Mouse (Mus musculus) heart, embryonic 16.5 days (tissue): ENCODE data around the gene Azin2. TPM values are rescaled to one million over a fixed set of nuclear protein-coding genes. Genes with fewer than 3 reads are reported as not detected.

Source experiments
- ATAC-seq: fragments of 200-750 bp; cut with Nextera tagmentation; replicated peaks from 2 replicates; pipeline ENCODE4 v1.8.0; 2017; ENCODE audit warnings: moderate number of reproducible peaks; ENCODE audit not compliant: insufficient read depth, low FRiP score; ENCODE audit errors: extremely low read depth
- H3K27ac ChIP-seq: fragments of 300-500 bp; sonication (generic); 2 replicates; pipeline ENCODE4 v1.5.1; 2014; ENCODE audit warnings: mild to moderate bottlenecking, low read length, control low read depth, moderate library complexity
- H3K27me3 ChIP-seq: fragments of 300-500 bp; sonication (generic); 2 replicates; pipeline ENCODE4 v1.6.1; 2014; ENCODE audit warnings: low read length, mixed read lengths; ENCODE audit not compliant: control insufficient read depth, insufficient read depth
- H3K36me3 ChIP-seq: fragments of 300-500 bp; sonication (generic); 2 replicates; pipeline ENCODE4 v1.6.1; 2014; ENCODE audit not compliant: control insufficient read depth, insufficient read depth
- H3K4me1 ChIP-seq: fragments of 300-500 bp; sonication (generic); 2 replicates; pipeline ENCODE4 v1.6.1; 2014; ENCODE audit warnings: low read length, mixed read lengths; ENCODE audit not compliant: control insufficient read depth, insufficient read depth
- H3K4me2 ChIP-seq: fragments of 300-500 bp; sonication (generic); 2 replicates; pipeline ENCODE4 v1.6.1; 2014; ENCODE audit warnings: low read depth, mild to moderate bottlenecking, control low read depth, low read length
- H3K4me3 ChIP-seq: fragments of 300-500 bp; sonication (generic); 2 replicates; pipeline ENCODE4 v1.5.1; 2014; ENCODE audit warnings: mild to moderate bottlenecking, control low read depth, low read length
- H3K9ac ChIP-seq: fragments of 300-500 bp; sonication (generic); 2 replicates; pipeline ENCODE4 v1.6.1; 2014; ENCODE audit warnings: low read length, control low read depth
- H3K9me3 ChIP-seq: fragments of 300-500 bp; sonication (generic); replicated peaks from 2 replicates; pipeline ENCODE4 v1.6.1; 2016; ENCODE audit warnings: low read length; ENCODE audit not compliant: control insufficient read depth
- WGBS: fragments of 180-500 bp; shearing (Covaris S2); extraction: QIAGEN DNeasy Blood & Tissue Kit; methylation state at CpG from one replicate; pipeline ENCODE4 v1.1.7; 2014; 5-methylcytosine and 5-hydroxymethylcytosine counted together
- polyA plus RNA-seq: library from polyadenylated mRNA; unstranded; fragments of >200 nt; fragmentation: Nextera tagmentation; extraction: Ambion mirVana; gene quantifications from 2 replicates; pipeline ENCODE4 v1.2.1, GENCODE M21; 2015

Azin2 gene
- polyA plus RNA-seq, 1 experiment from 2014 or later: 7.6 TPM

DNA sequence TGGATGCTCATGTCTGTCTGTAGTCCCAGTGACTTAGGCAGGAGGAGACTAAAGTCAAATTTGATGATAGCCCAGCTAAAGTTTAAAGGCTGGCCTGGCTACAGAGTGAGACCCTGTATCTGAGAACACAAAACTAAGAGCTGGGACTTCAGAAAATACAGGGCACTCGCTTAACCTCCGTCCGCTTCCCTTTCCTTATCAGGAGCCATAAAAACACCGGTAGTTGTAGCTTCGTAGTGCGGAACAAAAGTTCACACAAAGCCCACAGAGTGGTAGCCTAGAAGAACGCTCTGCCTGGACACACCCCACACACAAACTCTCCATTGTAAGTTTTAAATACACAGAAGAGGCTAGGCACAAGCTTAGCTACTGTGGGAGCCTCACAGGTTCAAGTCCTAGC lies 33.0 kb upstream of the Azin2 start:
- Histone ChIP-seq H3K9ac (no peak overlapping the region), H3K27ac (no peak overlapping the region), H3K4me2 (no peak overlapping the region), H3K27me3 (no peaks in the 10 kb centered on the region), H3K9me3 (no peaks in the 10 kb centered on the region), H3K4me3 (no peak overlapping the region), H3K36me3 (peaks cover 11% of the 10 kb centered on the region), H3K4me1 (peaks cover 28% of the 10 kb centered on the region)
- ATAC-seq: no peak
- 62% methylated on average over 7 of the region's 7 CpGs for WGBS

DNA sequence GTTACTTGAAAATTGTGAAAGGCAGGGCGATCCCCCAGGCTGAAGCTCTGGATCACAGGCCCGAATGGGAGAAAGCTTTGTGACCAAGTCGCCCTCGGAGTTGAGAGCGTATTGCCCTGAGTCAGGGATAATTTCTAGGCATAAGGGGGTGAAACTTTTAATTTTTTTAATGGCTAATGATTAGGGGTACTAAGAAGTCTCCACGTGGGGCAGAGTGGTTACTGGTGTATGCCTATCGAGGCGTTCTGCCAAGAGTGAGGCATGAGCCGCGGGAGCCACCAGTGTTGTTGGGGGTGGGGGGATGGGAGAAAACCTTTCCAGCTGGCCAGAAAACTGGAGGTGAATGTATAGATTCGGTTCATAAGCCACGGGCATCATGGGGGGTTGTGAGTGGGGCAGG lies 31.4 kb upstream of the Azin2 start:
- no peak for ATAC-seq
- Histone ChIP-seq H3K9ac (peak overlapping the region; percentile 79), H3K27me3 (no peaks in the 10 kb centered on the region), H3K36me3 (no peaks in the 10 kb centered on the region), H3K4me2 (peak overlapping the region; percentile 92), H3K4me3 (peak overlapping the region; percentile 75), H3K4me1 (peaks cover 32% of the 10 kb centered on the region), H3K27ac (peak overlapping the region; percentile 88), H3K9me3 (no peaks in the 10 kb centered on the region)
- 1% methylated on average over 12 of the region's 12 CpGs for WGBS

DNA sequence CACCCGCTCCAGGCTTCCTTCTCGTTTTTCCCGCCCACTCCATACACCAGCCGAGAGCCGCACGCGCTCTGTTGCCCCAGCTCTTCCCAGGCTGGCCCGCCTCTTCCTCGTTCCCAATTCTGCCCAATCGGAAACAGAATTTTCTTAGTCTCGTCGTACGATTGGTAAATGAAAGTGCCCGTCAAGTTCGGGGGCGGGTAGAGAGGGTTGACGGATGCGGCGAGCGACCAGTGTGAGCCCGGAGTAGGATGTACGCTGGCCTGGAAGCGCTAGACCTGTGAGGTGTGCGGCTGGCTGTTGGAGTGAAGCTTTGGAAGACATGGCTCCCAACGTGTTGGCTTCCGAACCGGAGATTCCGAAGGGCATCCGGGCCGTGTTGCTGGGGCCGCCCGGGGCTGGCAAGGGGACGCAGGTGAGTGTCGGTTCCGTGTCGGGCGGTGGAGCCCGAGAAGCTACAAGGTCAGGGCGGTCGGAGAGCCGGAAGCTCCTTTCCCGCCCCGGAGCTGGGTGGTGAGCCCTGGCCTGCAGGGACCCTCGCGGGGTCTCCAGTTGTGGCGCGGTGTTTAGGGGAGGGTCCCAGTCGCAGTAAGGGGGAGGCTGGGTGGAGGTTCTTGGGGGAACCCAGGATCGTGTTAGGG lies 30.9 kb upstream of the Azin2 start:
- H3K27ac ChIP-seq: peak overlapping the region; percentile 88
- H3K27me3 ChIP-seq: no peaks in the 10 kb centered on the region
- H3K9ac ChIP-seq: peak overlapping the region; percentile 79
- ATAC-seq: peak; percentile 100
- H3K36me3 ChIP-seq: no peaks in the 10 kb centered on the region
- peak overlapping the region; percentile 75 for H3K4me3 ChIP-seq
- under 1% methylated on average over 49 of the region's 49 CpGs for WGBS
- H3K4me1 ChIP-seq: peaks cover 32% of the 10 kb centered on the region
- H3K9me3 ChIP-seq: no peaks in the 10 kb centered on the region
- H3K4me2 ChIP-seq: peak overlapping the region; percentile 92

DNA sequence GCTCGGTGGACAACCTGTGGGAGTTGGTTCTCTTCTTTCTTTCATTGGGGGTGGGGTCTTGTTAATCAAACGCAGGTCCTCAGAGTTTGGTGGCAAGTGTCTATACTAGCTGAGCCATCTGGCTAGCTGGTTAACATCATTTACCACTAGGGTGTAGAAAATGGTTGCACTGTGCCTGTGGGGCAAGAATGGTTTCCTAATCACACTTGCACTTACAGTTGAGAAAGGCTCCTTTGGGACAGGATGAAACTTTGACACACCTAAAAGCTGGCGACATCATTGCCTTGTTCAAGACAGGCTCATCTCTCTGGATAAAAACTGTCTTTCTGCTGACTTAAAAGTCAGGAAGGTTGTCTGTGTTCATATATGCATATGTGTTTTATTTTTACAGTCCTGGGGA lies 29.9 kb upstream of the Azin2 start:
- ATAC-seq: no peak
- H3K4me2 ChIP-seq: no peak overlapping the region
- 95% methylated on average over 3 of the region's 3 CpGs for WGBS

DNA sequence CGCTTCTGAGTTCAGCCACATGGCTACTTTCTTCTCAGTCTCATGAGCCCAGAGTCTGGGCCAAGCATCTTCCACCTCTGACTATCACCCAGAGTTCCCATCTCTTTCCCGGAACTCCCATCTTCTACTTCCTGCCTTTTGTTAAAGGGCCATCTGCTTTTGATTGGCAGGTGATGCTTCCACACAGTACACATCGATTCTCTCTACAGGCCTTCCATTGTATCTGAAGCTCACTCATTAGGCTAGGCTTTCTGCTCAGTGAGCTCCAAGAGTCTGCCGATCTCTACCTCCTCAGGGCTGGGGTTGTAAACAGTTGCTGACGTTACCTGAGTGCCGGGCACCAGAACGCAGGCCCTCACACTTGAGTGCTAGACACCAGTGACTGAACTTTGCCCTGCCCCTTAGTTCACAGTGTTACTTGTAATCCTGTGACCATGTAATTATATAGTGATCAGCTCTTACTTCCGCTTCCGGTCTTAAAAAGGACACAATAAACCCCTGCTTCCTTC lies 29.3 kb upstream of the Azin2 start, which contains the start of gene Ak2:
Ak2 (plus strand) TSS at position 459 of the 509 bp plus-strand sequence.
- Histone ChIP-seq H3K4me3 (0 out of 2 replicates have a peak within 1 kb of the TSS, but pooled peaks have one; percentile 14), H3K36me3 (no peaks in the 10 kb centered on the region), H3K27ac (no peak within 1 kb of the TSS), H3K9me3 (no peaks in the 10 kb centered on the region), H3K9ac (no peak within 1 kb of the TSS), H3K4me1 (peaks cover 23% of the 10 kb centered on the region), H3K4me2 (peak within 1 kb of the TSS; percentile 45; the same call in 1 of the 2 replicates), H3K27me3 (no peaks in the 10 kb centered on the region)
- no peak for ATAC-seq
- WGBS: 93% methylated on average over 9 of the region's 9 CpGs

More for the DNA sequence above, 29.9 kb upstream of the Azin2 start:
- Histone ChIP-seq H3K27me3 (no peaks in the 10 kb centered on the region), H3K9me3 (no peaks in the 10 kb centered on the region), H3K4me3 (no peak overlapping the region), H3K4me1 (peaks cover 29% of the 10 kb centered on the region), H3K27ac (no peak overlapping the region), H3K36me3 (no peaks in the 10 kb centered on the region), H3K9ac (no peak overlapping the region)

DNA sequence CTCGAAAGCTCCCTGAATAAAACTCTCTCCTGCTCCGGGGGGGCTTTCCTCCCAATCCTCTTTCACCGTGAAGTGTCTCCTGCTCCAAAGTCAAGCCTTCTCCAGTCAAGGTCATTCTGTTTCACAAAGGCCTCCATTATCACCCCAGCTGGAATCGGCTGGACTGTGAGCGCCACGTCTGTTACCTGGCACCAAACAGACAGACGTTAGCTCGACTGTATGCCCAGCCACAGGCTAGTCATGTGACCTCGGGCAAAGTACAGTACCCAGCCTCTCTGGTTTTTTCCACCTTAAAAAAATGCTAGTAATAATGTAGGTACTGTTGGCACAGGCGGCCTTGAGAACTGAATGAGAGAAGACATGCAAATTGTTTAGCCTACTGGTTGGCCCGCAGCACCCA lies 27.4 kb upstream of the Azin2 start:
- H3K27me3 ChIP-seq: no peaks in the 10 kb centered on the region
- WGBS: 52% methylated on average over 11 of the region's 11 CpGs
- no peak overlapping the region for H3K4me3 ChIP-seq
- peak overlapping the region; percentile 15; the same call in 1 of the 2 replicates for H3K27ac ChIP-seq
- no peak overlapping the region for H3K4me2 ChIP-seq
- peaks cover 12% of the 10 kb centered on the region for H3K4me1 ChIP-seq
- ATAC-seq: no peak
- H3K36me3 ChIP-seq: no peaks in the 10 kb centered on the region
- H3K9ac ChIP-seq: no peak overlapping the region
- H3K9me3 ChIP-seq: no peaks in the 10 kb centered on the region

DNA sequence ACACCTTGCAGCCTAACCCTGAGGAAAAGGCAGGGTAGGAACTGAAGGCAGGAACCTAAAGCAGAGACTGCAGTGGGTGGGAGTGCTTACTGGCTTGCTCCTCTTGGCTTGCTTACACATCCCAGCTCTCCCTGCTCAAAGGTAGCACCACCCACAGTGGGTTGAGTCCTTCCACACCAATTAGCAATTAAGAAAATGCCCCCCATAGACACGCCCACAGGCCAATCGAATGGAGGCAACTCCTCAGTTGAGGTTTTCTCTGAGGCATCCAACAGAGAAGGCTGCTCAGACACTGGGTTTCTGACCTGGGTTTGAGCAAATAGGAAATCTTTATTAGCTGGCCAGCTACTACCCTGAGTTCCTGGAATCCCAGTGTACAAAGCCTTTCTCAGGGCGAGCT lies 26.7 kb upstream of the Azin2 start:
- Histone ChIP-seq H3K27ac (no peak overlapping the region), H3K27me3 (no peaks in the 10 kb centered on the region), H3K9ac (no peak overlapping the region), H3K36me3 (no peaks in the 10 kb centered on the region), H3K9me3 (no peaks in the 10 kb centered on the region), H3K4me1 (peaks cover 4% of the 10 kb centered on the region), H3K4me3 (no peak overlapping the region), H3K4me2 (no peak overlapping the region)
- WGBS: 83% methylated on average over 3 of the region's 3 CpGs
- no peak for ATAC-seq

DNA sequence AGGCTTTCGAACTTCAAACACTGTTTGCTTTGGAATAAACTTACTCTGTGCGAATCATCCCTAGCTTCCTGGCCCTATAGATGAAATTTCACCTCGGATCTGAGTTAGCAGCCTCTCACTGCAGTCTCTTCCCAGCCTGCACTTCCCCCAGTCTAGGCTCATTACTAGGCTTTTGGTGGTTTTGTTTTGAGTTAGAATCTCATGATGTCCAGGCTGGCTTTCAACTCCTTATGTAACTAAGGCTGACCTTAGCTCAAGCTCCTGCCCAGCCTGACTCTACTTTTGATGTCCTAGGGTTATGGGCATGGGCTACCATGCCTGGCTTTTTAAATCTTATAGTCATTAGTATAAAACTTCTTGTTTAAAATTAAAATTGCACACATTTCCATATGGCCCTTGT lies 22.4 kb upstream of the Azin2 start:
- no peak overlapping the region for H3K4me3 ChIP-seq
- H3K4me1 ChIP-seq: peaks cover 3% of the 10 kb centered on the region; the same call in 1 of the 2 replicates
- WGBS: 56% methylated on average over 3 of the region's 3 CpGs

DNA sequence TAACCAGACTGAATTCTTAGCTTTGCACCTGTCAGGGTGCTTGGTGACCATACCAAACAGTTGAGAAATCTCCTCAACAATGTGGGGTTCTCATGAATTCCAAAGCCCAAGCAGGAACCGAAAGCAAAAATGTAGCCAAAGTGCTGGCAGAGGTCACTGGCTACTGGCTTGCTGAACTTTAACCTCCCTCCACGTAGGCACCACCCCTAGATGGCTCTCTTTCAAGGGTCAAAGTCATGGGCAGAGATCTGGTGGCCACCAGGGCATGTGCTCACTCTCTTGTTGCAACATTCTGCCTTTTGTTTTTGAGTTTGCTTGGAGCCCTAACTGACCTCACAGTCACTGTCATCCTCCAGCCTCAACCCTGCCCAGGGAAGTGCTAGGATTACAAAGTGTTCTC lies 21.4 kb upstream of the Azin2 start:
- no peak overlapping the region for H3K4me2 ChIP-seq
- no peak for ATAC-seq
- H3K9me3 ChIP-seq: no peaks in the 10 kb centered on the region; the same call in 1 of the 2 replicates
- no peak overlapping the region for H3K9ac ChIP-seq
- H3K36me3 ChIP-seq: no peaks in the 10 kb centered on the region
- no peaks in the 10 kb centered on the region for H3K27me3 ChIP-seq
- H3K27ac ChIP-seq: no peak overlapping the region
- H3K4me1 ChIP-seq: 0 out of 2 replicates have a peak, but pooled peaks cover 2% of the 10 kb centered on the region
- WGBS: 57% methylated on average over 2 of the region's 2 CpGs
- no peak overlapping the region for H3K4me3 ChIP-seq

More for the DNA sequence above, 22.4 kb upstream of the Azin2 start:
- Histone ChIP-seq H3K9ac (no peak overlapping the region), H3K9me3 (no peaks in the 10 kb centered on the region; the same call in 1 of the 2 replicates), H3K27me3 (no peaks in the 10 kb centered on the region), H3K36me3 (no peaks in the 10 kb centered on the region), H3K27ac (no peak overlapping the region), H3K4me2 (no peak overlapping the region)
- no peak for ATAC-seq
